Mouse (Mus musculus): ENCODE results near the gene Synm. TPM values are rescaled to one million over a fixed set of nuclear protein-coding genes. Genes with fewer than 3 reads are reported as not detected.
A peak's percentile ranks its signal among the peaks of the same experiment; 100 is the strongest.

Synm gene
- polyA plus RNA-seq, 1 experiment from 2014 or later = 5.0 TPM

DNA sequence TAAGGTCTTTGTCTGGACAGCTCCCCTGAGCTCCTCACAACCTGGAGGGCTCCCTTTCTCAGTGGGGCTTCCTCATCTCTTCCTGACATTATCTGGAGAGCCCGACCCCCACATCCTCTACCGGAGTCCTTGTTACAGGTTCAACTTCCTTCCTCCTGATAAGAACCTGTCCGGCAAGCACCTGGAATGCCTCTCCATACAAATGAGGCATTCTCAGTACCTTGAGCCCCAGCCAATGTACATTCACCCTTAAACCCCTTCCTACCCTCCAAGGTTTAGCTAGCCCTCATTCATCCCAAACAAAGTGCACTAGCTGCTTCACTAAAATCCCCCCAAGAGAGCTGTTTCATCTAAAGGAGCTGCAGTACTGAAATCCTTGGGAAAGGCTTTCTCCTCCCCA, 16.1 kb upstream of the Synm start:
- 90% methylated on average over 3 of the region's 3 CpGs for WGBS
- no peak overlapping the region for H3K27ac ChIP-seq
- no peak for ATAC-seq (replicated peaks)

DNA sequence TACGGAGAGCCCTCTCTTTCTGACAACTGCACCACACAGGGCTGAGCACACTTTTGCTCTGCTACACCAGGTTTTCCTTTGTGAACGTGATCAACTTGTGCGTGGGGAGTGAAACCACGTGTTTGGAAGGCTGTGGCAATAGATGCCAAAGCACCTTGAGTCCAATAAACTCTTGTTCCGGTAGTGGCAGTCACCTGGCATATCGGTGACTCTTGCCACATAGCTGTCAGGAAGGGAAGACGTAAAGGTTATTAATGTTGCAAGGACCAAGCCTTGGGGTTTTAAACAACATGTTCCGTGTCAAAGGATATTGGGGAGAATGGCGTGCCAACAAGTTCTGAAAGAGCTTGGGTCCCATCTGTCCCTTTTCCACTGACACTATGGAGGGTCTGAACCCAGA, 12.7 kb upstream of the Synm start:
- no peak overlapping the region for H3K27ac ChIP-seq
- no peaks in the 10 kb centered on the region for H3K9me3 ChIP-seq
- WGBS = 93% methylated on average over 9 of the region's 9 CpGs
- H3K4me3 ChIP-seq = no peak overlapping the region
- H3K9ac ChIP-seq = no peak overlapping the region
- no peaks in the 10 kb centered on the region for H3K4me1 ChIP-seq
- no peaks in the 10 kb centered on the region for H3K36me3 ChIP-seq (replicated peaks)
- no peak overlapping the region for H3K4me2 ChIP-seq
- ATAC-seq (replicated peaks) = no peak
- H3K27me3 ChIP-seq (replicated peaks) = no peaks in the 10 kb centered on the region

More for the DNA sequence above, 16.1 kb upstream of the Synm start:
- H3K9ac ChIP-seq = no peak overlapping the region
- no peak overlapping the region for H3K4me3 ChIP-seq
- no peaks in the 10 kb centered on the region for H3K27me3 ChIP-seq (replicated peaks)
- H3K36me3 ChIP-seq (replicated peaks) = no peaks in the 10 kb centered on the region
- H3K4me1 ChIP-seq = no peaks in the 10 kb centered on the region
- H3K9me3 ChIP-seq = no peaks in the 10 kb centered on the region
- no peak overlapping the region for H3K4me2 ChIP-seq

DNA sequence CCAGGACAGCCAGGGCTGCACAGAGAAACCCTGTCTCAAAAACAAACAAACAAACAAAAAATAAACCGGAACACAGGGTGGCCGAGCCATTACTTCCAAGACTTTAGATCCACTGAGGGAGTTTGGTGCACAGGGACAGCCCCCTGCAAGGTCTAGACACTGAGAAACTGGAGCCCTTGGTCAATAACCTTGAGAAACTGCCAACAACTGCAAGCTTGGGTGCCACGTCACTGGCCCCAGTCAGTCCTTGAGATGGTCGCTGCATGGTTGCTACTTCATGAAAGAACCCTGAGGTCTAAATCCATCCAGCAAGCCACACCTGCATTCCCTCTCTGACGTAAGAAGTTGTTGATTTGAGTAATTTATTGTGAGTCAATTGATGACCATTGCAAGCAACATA, 9.9 kb upstream of the Synm start:
- no peaks in the 10 kb centered on the region for H3K27me3 ChIP-seq (replicated peaks)
- H3K4me1 ChIP-seq = no peaks in the 10 kb centered on the region
- H3K4me2 ChIP-seq = no peak overlapping the region
- ATAC-seq (replicated peaks) = no peak
- H3K9me3 ChIP-seq = no peaks in the 10 kb centered on the region
- no peak overlapping the region for H3K4me3 ChIP-seq
- H3K9ac ChIP-seq = no peak overlapping the region
- H3K27ac ChIP-seq = no peak overlapping the region
- WGBS = 92% methylated on average over 5 of the region's 5 CpGs
- no peaks in the 10 kb centered on the region for H3K36me3 ChIP-seq (replicated peaks)

DNA sequence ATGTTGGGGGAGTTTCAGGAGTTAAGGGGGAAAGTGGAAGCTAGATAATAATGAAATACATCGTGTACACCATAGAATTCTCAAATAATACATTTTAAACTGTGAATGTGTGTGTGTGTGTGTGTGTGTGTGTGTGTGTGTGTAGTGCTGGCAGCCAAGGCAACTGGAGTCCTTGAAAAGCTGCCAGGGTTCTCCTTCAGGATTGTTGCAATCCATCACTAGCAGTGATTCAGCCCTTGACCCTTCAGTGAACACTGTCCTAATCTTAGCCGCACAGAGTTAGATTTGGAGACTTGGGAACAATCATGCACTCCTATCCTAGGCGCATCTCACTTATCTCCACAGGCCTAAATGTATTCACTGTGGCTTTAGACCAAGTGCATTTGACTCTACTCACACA, 8.6 kb upstream of the Synm start:
- no peaks in the 10 kb centered on the region for H3K4me1 ChIP-seq
- H3K4me3 ChIP-seq = no peak overlapping the region
- no peaks in the 10 kb centered on the region for H3K9me3 ChIP-seq
- H3K9ac ChIP-seq = no peak overlapping the region
- 83% methylated on average over 3 of the region's 3 CpGs for WGBS
- ATAC-seq (replicated peaks) = no peak
- no peak overlapping the region for H3K27ac ChIP-seq
- no peaks in the 10 kb centered on the region for H3K27me3 ChIP-seq (replicated peaks)
- H3K4me2 ChIP-seq = no peak overlapping the region
- H3K36me3 ChIP-seq (replicated peaks) = no peaks in the 10 kb centered on the region

DNA sequence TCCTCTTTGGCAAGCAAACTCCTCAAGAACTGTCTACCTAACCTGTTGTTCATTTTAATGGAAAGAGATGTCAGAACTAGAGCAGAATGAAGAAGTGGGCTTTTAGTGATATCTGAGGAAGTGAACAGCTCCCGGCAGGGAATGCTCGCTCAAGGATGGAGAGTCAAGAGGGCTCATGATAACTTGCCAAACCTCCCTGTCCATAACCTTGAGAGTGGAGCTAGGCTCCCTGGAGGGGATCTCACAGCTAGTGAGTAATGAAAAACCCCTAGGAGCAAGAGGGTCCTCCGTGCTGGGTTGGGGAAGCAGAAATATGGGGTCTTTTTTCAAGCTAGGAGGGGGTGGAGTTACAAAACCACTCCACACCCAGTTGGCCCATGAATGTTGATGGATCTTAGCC, 4.1 kb upstream of the Synm start:
- Histone ChIP-seq H3K9me3 (no peaks in the 10 kb centered on the region), H3K4me1 (peaks cover 8% of the 10 kb centered on the region), H3K27me3 (replicated peaks) (0 out of 2 replicates have a peak, but pooled peaks cover 5% of the 10 kb centered on the region), H3K4me2 (no peak overlapping the region), H3K27ac (no peak overlapping the region), H3K36me3 (replicated peaks) (no peaks in the 10 kb centered on the region), H3K4me3 (no peak overlapping the region), H3K9ac (no peak overlapping the region)
- no peak for ATAC-seq (replicated peaks)
- 70% methylated on average over 3 of the region's 3 CpGs for WGBS

DNA sequence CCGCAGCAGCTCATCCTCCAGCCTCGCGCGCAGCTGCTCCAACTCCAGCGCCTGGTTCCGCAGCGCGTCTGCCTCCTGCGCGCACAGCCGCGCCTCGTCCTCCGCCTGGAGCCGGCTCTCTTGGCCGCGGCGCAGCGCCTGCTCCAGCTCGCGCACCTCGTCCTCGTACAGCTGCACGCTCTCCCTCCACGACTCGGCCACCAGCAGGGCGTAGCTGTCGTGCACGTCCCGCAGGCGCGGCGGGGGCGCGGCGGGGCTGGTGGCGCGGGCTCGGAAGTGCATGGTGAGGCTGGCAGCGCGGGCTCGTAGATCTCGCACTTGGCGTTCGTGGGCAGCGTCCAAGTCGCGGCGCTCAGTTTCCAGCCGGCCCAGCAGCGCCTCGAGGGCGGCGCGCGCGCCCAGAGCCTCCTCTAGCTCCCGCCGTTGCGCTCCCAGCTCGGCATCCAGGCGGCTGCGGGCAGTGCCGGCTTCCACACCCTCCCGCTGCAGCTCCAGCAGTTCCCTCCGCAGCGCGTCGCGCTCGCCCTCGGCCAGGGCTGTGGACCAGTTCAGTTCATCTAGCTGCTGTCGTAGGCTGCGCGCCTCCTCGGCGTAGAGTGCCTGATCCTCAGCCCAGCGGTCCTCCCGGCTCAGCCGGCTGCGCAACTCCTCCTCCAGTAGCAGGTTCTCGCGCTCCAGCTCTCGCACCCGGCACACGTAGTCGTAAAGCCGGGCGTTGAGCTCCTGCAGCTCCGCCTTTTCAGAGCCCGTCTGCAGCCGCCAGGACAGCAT, 499 bp downstream of the Synm start:
- under 1% methylated on average over 92 of the region's 92 CpGs for WGBS
- H3K27ac ChIP-seq = peak overlapping the region; percentile 74
- peaks cover 15% of the 10 kb centered on the region for H3K4me1 ChIP-seq
- peak overlapping the region; percentile 89 for H3K4me2 ChIP-seq
- H3K9ac ChIP-seq = peak overlapping the region; percentile 49
- no peaks in the 10 kb centered on the region for H3K9me3 ChIP-seq
- peaks cover 20% of the 10 kb centered on the region for H3K27me3 ChIP-seq (replicated peaks)
- H3K4me3 ChIP-seq = peak overlapping the region; percentile 79
- peak; percentile 89 for ATAC-seq (replicated peaks)
- no peaks in the 10 kb centered on the region for H3K36me3 ChIP-seq (replicated peaks)

DNA sequence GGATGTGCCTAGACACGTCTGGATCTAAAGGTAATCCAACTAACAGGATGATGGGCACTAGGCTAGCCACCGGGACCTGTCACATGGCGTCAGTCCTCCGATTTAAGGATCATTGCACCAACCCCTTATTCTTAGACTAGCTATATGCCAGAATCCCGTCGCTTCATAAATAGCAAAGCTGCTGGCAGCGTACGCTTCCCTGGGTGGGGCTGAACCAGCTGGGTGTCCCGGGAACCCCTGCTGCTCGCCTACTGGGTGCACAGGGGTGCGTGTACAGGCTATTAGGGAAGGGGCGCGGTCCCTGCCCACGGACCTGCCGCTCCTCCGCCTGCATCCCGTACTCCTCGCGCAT, 1.1 kb downstream of the Synm start:
- peaks cover 15% of the 10 kb centered on the region for H3K4me1 ChIP-seq
- H3K4me3 ChIP-seq = peak overlapping the region; percentile 79
- no peaks in the 10 kb centered on the region for H3K9me3 ChIP-seq
- H3K27ac ChIP-seq = peak overlapping the region; percentile 74
- H3K36me3 ChIP-seq (replicated peaks) = no peaks in the 10 kb centered on the region
- H3K4me2 ChIP-seq = peak overlapping the region; percentile 89
- ATAC-seq (replicated peaks) = peak; percentile 4
- H3K9ac ChIP-seq = peak overlapping the region; percentile 49
- H3K27me3 ChIP-seq (replicated peaks) = peaks cover 20% of the 10 kb centered on the region
- WGBS = under 1% methylated on average over 19 of the region's 19 CpGs

DNA sequence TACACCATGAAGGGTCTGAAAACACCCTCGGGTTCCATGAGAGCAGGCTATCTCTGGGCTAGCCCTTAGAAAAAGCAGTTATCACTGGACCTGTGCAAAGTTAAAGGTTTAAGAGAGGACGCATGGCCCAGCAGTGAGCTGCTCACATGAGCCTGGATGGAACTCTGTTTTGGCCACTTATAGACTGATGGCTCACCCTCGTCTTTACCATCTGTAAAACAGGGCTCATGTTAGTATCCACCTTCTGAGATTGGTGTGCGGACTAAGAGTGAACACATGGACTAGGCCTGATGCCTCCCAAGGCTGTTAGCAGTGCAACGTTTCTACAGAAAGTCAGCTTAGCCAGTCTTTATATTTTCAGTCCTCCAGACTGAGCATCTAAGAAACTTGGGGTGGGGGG, 2.9 kb downstream of the Synm start:
- peaks cover 15% of the 10 kb centered on the region for H3K4me1 ChIP-seq
- H3K4me2 ChIP-seq = no peak overlapping the region
- ATAC-seq (replicated peaks) = no peak
- no peak overlapping the region for H3K4me3 ChIP-seq
- no peak overlapping the region for H3K27ac ChIP-seq
- H3K36me3 ChIP-seq (replicated peaks) = no peaks in the 10 kb centered on the region
- no peak overlapping the region for H3K9ac ChIP-seq
- WGBS = 70% methylated on average over 5 of the region's 5 CpGs
- H3K9me3 ChIP-seq = no peaks in the 10 kb centered on the region
- H3K27me3 ChIP-seq (replicated peaks) = peaks cover 20% of the 10 kb centered on the region

DNA sequence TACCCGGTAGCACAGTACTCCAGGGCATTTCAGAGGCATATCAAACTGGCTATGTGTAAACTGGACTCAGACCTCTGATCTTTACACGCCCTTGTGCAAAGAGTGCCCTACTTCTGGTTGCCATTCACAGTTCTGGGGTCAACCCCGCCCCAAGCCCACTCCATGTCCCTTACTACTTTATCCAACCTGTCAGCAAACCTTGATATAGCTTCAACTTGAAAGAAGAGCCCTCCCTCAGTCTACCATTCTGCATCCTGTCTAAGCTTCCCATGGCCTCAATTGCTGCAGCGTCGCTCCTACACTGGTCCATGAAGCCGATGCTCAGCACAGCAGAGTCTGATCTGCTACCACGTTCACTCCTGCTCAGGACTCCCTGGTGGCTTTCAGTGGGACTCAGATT, 4.2 kb downstream of the Synm start:
- Histone ChIP-seq H3K9ac (no peak overlapping the region), H3K4me2 (no peak overlapping the region), H3K4me3 (no peak overlapping the region), H3K36me3 (replicated peaks) (no peaks in the 10 kb centered on the region), H3K9me3 (no peaks in the 10 kb centered on the region), H3K27me3 (replicated peaks) (peaks cover 16% of the 10 kb centered on the region), H3K27ac (no peak overlapping the region), H3K4me1 (peaks cover 15% of the 10 kb centered on the region)
- WGBS = 82% methylated on average over 7 of the region's 7 CpGs
- no peak for ATAC-seq (replicated peaks)

DNA sequence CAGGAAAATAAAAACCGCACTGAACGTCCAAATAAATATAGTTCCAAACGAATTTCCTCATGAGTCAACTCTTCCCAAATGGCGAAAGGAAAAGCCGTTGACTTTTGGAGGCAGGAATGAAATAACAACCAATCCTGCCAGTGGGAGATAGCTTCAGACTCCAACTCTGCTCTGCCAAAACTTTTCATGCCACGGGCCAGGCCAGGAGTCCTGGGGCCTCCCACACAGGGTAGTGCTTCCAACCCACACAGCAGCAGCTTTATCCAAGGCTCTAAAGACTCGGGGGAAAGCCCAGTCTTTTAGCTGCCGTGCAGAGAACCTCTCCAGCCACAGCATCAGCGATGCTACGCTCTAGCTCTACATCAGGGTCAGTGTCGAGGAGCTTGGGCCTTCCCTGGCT, 4.9 kb downstream of the Synm start:
- H3K36me3 ChIP-seq (replicated peaks) = no peaks in the 10 kb centered on the region
- 77% methylated on average over 11 of the region's 11 CpGs for WGBS
- H3K9ac ChIP-seq = no peak overlapping the region

DNA sequence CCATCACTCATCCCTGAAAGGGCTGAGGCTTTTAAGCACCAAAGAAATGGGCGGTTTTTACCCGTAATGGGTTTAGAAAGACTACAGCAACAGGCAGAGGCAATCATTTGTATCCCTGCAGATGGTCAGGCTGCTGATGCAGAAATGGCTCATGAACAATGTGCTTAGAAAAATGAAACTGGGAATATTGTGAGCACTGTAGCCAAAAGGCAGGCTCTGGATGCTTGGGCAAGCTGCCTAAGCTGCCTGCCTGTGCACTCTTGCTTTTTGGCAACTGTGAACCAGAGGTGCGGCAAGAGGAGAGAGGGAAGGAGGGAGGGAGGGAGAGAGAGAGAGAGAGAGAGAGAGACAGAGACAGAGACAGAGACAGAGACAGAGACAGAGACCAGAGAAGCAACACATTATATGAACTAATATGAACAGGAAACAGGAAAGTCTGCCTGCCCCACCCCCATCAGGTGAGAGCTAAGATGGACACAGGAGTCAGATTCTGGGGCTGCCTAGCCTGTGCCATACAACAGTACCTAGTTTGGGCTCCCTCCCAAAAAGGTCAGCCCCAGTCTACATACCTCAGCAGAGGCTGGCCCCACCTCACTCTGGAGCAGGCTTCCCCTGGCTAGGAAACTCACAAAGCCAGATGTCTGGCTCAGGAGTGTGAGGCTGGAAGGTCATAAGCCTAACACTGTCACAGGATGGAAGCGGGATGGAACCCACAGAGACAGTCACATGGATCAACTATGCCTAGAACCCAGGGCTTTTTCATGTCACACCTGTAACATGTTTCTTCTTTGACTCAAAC, 9.9 kb downstream of the Synm start:
- ATAC-seq (replicated peaks) = no peak
- Histone ChIP-seq H3K4me2 (no peak overlapping the region), H3K4me1 (no peaks in the 10 kb centered on the region; the same call in 1 of the 2 replicates), H3K4me3 (no peak overlapping the region), H3K27me3 (replicated peaks) (no peaks in the 10 kb centered on the region), H3K36me3 (replicated peaks) (no peaks in the 10 kb centered on the region), H3K9ac (no peak overlapping the region), H3K27ac (no peak overlapping the region), H3K9me3 (no peaks in the 10 kb centered on the region)
- WGBS = 79% methylated on average over 4 of the region's 4 CpGs

More for the DNA sequence above, 4.9 kb downstream of the Synm start:
- no peaks in the 10 kb centered on the region for H3K9me3 ChIP-seq
- peaks cover 10% of the 10 kb centered on the region for H3K4me1 ChIP-seq
- no peak overlapping the region for H3K4me3 ChIP-seq
- peaks cover 16% of the 10 kb centered on the region for H3K27me3 ChIP-seq (replicated peaks)
- no peak for ATAC-seq (replicated peaks)
- H3K27ac ChIP-seq = no peak overlapping the region
- no peak overlapping the region for H3K4me2 ChIP-seq

DNA sequence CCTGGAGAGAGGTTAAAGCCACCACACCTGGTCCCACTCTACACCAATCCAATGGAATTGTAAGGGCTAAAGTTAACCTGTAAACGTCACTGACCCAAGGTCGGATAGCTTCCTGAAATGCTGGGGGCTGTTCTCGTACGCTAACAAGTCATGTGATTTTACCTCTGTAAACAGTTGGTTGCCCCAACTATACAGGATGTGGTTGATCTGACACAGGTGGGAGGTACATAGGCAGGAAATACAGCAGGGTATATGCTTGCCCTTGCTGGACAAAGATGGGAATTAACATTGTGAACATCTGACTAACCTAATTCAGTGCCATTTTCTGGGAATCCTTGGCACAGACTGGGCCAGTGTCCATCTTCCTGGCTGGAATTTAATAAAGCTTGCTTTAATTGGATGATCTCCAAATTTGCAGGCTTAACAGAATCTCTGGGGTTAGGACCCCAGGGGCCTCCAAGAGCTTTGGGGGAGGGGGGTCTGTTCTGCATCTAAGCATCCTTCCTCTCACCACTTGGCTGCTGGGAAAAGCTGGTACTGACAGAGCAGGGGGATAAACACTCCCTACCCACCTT, 11.7 kb downstream of the Synm start:
- Histone ChIP-seq H3K36me3 (replicated peaks) (no peaks in the 10 kb centered on the region), H3K4me1 (no peaks in the 10 kb centered on the region; the same call in 1 of the 2 replicates), H3K9me3 (no peaks in the 10 kb centered on the region), H3K9ac (no peak overlapping the region), H3K27ac (no peak overlapping the region), H3K4me2 (no peak overlapping the region), H3K4me3 (no peak overlapping the region), H3K27me3 (replicated peaks) (no peaks in the 10 kb centered on the region)
- ATAC-seq (replicated peaks) = no peak
- 92% methylated on average over 4 of the region's 4 CpGs for WGBS
